Mouse (Mus musculus) megakaryocyte, embryonic 14.5 days (primary cell): Measurements from ENCODE around the gene Kndc1.

ENCODE experiments used
- FLI1 ChIP-seq: IDR thresholded peaks from 2 replicates; pipeline ENCODE4 v1.6.1; 2012; ENCODE audit warnings: low read length, inconsistent platforms, mixed read lengths
- GATA1 ChIP-seq: IDR thresholded peaks from 3 replicates; pipeline ENCODE4 v1.6.1; 2012; ENCODE audit warnings: mixed read lengths, low read length, inconsistent platforms, borderline replicate concordance

- TF ChIP-seq GATA1 (no peak), FLI1 (no peak)
Measured at GRCm38 (mm10) chr7:139937138-139937537, 42.6 kb downstream of the Kndc1 start.
